Mouse (Mus musculus): ENCODE measurements around the gene Tgtp1.
"Not testable (repeated sequence)": the region's sequence is repeated elsewhere in the genome, so short reads cannot be mapped to it uniquely, and the experiment has no call there.

DNA sequence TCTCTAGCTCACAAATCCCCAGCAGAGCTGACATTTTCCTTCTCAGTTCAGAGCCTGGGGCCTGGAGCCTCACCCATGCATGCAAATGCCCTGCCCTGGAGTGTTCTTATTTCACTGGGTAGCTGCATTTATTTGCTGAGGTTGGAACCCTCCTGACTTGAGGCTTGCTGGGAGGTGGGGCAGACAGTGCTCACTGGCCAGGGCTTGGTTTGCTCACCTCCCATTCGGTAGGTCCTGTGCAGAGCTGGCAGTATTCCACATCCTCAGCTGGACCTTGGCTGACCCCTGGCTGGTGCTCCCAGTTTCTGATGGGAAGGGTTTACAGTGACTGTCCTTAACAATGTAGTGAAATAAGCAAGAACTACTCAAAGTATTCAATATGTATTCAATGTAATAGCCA, 12.8 kb upstream of the Tgtp1 start:
- TF ChIP-seq CTCF (conservative IDR thresholded peaks at IDR 0.05 in 1 of 2, IDR thresholded peaks at IDR 0.05 in 1 of 2; ENCODE audit: low read depth in 2 of 2, low read length in 2 of 2); USF1 (IDR thresholded peaks at IDR 0.05; ENCODE audit: low read depth, low read length): not testable (repeated sequence)
